24 mouse cellular contexts compared by ENCODE assay signal in genomic region chr1:136845341-136845740, GRCm38 (mm10).
"Had no signal": no experiment of that assay in that cellular context is flagged by ENCODE, and none has a peak within 500 bp of the region (broad histone marks: within the 10 kb centered on the region; RNA-seq: fewer than 3 reads in every experiment).

No protein-coding gene starts in this region.

- DNase-seq: cerebellum, adult 18-20 months; cerebellum, adult 2 months; cerebellum, adult 8-10 months; cerebellum, adult 9-10 months; cerebellum, adult 9-11 months; cerebellum, postnatal 25 days; cerebellum, postnatal 36 days; embryo, embryonic 11 days; gastrocnemius, adult 2 months; gastrocnemius, postnatal 10 days; gastrocnemius, postnatal 14 days; gastrocnemius, postnatal 25 days; gastrocnemius, postnatal 36 days; heart, adult 18-20 months had no signal

- H3K4me3 ChIP-seq: embryonic facial prominence, embryonic 10.5 days; embryonic facial prominence, embryonic 12.5 days; embryonic facial prominence, embryonic 13.5 days; embryonic facial prominence, embryonic 15.5 days; erythroblast, embryonic 14.5 days; forebrain, embryonic 10.5 days; forebrain, embryonic 12.5 days; forebrain, embryonic 13.5 days; forebrain, embryonic 15.5 days; gastrocnemius, adult 2 months had no signal

- H3K36me3 ChIP-seq: embryonic facial prominence, embryonic 10.5 days; embryonic facial prominence, embryonic 12.5 days; embryonic facial prominence, embryonic 13.5 days; embryonic facial prominence, embryonic 15.5 days; forebrain, embryonic 10.5 days; forebrain, embryonic 12.5 days; forebrain, embryonic 15.5 days had no signal

- H3K4me2 ChIP-seq: embryonic facial prominence, embryonic 12.5 days; embryonic facial prominence, embryonic 13.5 days; embryonic facial prominence, embryonic 15.5 days; forebrain, embryonic 12.5 days; forebrain, embryonic 13.5 days; forebrain, embryonic 15.5 days had no signal

- H3K9me3 ChIP-seq: embryonic facial prominence, embryonic 10.5 days; embryonic facial prominence, embryonic 12.5 days; embryonic facial prominence, embryonic 13.5 days; embryonic facial prominence, embryonic 15.5 days; forebrain, embryonic 10.5 days; forebrain, embryonic 12.5 days; forebrain, embryonic 13.5 days; forebrain, embryonic 15.5 days had no signal

- H3K27ac ChIP-seq: embryonic facial prominence, embryonic 10.5 days; embryonic facial prominence, embryonic 12.5 days; embryonic facial prominence, embryonic 13.5 days; embryonic facial prominence, embryonic 15.5 days; forebrain, embryonic 10.5 days; forebrain, embryonic 12.5 days; forebrain, embryonic 13.5 days; forebrain, embryonic 15.5 days; gastrocnemius, adult 2 months had no signal

- ATAC-seq: forebrain, embryonic 13.5 days had no signal

- H3K9ac ChIP-seq: embryonic facial prominence, embryonic 12.5 days; embryonic facial prominence, embryonic 13.5 days; embryonic facial prominence, embryonic 15.5 days; forebrain, embryonic 12.5 days; forebrain, embryonic 13.5 days; forebrain, embryonic 15.5 days; forebrain, postnatal 0 days had no signal

- H3K27me3 ChIP-seq: embryonic facial prominence, embryonic 12.5 days; embryonic facial prominence, embryonic 13.5 days; embryonic facial prominence, embryonic 15.5 days; forebrain, embryonic 12.5 days; forebrain, embryonic 13.5 days; forebrain, embryonic 15.5 days had no signal

- H3K4me1 ChIP-seq: embryonic facial prominence, embryonic 12.5 days; embryonic facial prominence, embryonic 13.5 days; embryonic facial prominence, embryonic 15.5 days; forebrain, embryonic 13.5 days had no signal
